Mouse (Mus musculus): ENCODE data around the gene Ifi27l2a.
"Not testable (repeated sequence)": the region's sequence is repeated elsewhere in the genome, so short reads cannot be mapped to it uniquely, and the experiment has no call there.

Ifi27l2a gene

DNA sequence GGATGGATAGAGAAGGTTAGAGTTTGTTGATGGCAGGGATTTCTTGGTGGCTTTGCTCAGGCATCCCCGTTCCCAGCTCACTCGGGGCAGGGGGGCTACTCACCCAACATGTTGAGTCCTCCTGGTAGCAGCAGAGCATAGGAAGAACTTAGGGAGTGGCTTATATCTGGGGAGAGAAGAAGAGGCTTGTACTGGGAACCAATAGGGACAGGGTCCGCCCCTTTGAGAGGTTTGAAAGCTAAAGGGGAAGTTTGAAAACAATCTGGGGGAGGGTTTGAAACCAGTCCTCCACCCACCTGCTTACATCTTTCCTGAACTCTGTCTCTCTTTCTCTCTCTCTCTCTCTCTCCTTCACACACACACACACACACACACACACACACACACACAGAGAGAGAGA, at the start of gene Ifi27l2a:
TSS of gene Ifi27l2a (minus strand) at position 157 of the 400 bp plus-strand sequence.
- DNase-seq (ENCODE audit: low read depth, low spot score) = peak; percentile 85

DNA sequence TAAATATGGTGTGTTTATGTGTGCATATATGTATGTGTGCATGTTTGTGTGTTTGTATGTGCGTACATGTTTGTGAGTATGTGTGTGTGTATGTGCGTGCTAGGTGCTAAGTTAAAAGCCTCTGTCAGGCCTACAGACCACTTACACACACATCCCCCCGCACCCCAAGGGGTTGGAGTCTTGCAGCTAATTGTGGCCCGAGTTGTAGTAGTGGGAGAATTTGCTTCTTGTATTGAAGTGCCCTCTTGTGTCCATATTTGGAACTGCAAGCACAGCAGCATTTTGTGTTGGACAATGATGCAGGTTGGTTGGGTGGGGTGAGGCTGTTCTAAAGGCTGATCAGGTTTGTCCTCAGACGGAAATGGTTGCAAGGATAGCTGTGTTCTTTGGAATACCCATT, 49.3 kb upstream of the Ifi27l2a start:
- DNase-seq (ENCODE audit: low read depth, low spot score) = peak; percentile 92

DNA sequence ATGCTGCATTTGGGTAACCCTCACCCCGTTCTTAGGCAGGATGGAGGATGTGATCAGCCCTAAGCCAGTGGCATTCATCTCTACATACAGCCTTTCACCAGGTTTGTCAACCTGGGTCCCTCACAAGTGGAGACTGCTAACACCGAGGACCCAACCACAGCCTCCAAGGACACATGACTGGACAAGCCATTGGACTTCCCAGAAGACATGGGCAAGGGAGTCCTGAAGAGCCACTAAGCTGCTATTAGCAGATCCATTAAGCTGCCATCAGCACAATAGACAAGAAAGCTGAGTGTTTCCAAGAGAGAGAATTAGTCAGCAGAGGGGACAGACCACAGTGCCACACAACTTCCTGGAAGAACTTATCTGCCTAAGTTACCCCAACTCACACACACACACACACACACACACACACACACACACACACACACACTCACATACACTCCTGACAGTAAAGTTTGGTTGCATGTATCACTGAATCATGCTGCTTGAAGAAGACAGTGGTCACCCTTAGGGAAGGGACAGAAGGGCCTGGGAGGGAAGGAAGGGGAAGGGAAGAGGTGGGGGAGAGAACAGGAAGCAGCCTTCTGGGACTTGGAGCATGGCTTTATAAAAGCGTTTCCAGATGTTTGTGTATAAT, 47.7 kb upstream of the Ifi27l2a start:
- peak; percentile 15 for DNase-seq (ENCODE audit: low read depth, low spot score)

GRCm38 (mm10) chr12:103487750-103488149, 44.3 kb upstream of the Ifi27l2a start:
- DNase-seq (ENCODE audit: low read depth, low spot score) = no peak

- DNase-seq (ENCODE audit: low read depth, low spot score) = no peak
Measured at GRCm38 (mm10) chr12:103487276-103487675, 43.8 kb upstream of the Ifi27l2a start.

DNA sequence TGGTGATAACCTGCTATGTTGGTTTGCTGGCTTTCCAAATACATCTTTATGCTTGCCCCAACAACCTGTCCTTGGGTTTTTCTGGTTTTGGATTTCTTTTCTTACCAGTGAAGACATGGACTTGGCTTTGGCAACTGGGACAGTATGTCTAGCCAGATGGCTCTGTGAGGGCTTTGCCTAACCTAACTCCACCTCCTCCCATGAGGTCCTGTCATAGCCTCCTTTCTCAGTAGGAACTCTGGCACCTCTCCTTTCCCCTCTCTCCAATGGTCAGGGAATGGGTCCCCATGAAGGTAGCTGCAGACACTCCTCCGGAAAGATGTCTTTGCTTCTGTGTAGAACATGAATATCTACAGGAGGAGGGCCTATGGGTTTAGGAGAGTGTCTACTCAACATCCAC, 43.2 kb upstream of the Ifi27l2a start:
- DNase-seq (ENCODE audit: low read depth, low spot score) = no peak

DNA sequence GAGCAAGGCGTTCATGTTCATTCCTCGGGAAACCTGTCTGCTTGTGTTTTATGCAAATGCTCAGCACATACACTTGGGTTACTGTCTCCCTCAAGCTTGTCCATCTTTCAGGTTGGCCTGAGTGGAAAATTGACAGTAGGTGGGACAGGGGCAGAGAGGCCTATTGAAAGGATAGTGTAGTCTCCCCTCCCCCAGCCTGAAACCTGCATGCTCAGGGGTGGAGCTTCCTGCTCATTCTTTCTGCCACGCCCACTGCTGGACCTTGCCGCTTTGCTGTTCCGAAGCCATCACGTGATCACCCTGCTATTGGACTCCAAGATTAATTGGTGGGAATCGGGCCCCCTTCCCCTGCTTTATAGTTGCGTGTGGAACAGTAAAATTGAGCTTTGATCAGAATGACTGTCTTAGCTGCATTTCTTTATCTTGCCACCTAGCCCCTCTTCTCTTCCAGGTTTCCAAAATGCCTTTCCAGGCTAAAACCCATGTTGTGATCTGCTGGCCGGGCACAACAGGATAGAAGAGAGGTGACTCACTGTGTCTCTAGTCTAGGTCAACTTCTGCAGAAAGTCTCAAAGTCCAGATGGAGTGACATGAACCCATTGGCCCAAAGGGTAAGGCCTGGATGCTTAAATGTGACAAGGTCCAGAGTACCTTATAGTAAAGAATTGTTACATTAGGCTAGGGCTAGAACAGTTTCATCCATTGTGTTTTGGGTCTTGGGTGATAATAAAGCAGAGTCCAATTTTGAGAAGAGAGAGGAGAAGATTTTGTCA, 40.9 kb upstream of the Ifi27l2a start:
- DNase-seq (ENCODE audit: low read depth, low spot score) = not testable (repeated sequence)

- DNase-seq (ENCODE audit: low read depth, low spot score) = no peak
Measured at GRCm38 (mm10) chr12:103482781-103483180, 39.3 kb upstream of the Ifi27l2a start.

GRCm38 (mm10) chr12:103481671-103482070, 38.2 kb upstream of the Ifi27l2a start:
- DNase-seq (ENCODE audit: low read depth, low spot score) = no peak

- DNase-seq (ENCODE audit: low read depth, low spot score) = no peak
Measured at GRCm38 (mm10) chr12:103477461-103478015, 34.1 kb upstream of the Ifi27l2a start.

DNA sequence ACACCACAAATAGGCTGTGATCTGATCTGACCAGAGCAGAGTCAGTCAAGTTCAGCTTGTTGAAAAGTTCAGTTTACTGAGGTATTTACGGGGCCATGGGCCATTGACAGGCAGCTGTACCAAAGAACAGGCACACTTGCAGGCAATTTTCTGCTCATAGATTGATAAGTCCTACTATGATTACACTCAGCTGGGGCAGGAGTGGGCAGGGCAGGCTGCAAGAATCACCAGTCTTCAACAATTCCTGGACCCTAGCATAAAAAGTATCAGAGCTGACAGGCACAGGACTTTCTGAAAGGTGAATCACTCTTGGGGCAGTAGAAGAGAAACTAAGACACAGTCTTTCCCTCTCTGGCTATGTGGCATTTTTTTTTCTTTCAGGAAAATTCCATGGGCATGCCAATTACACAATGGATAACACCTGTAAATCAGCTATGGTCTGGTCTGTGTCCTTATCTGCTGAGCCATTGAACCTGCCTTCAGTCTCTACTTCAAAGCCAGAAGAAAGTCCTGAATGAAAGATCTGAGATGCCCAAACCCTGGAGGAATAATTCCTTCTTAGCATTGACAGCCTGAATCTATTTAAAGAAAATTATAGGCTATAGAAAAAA, 33.4 kb upstream of the Ifi27l2a start:
- DNase-seq (ENCODE audit: low read depth, low spot score) = no peak

- DNase-seq (ENCODE audit: low read depth, low spot score) = no peak
Measured at GRCm38 (mm10) chr12:103474481-103474880, 31.0 kb upstream of the Ifi27l2a start.

DNA sequence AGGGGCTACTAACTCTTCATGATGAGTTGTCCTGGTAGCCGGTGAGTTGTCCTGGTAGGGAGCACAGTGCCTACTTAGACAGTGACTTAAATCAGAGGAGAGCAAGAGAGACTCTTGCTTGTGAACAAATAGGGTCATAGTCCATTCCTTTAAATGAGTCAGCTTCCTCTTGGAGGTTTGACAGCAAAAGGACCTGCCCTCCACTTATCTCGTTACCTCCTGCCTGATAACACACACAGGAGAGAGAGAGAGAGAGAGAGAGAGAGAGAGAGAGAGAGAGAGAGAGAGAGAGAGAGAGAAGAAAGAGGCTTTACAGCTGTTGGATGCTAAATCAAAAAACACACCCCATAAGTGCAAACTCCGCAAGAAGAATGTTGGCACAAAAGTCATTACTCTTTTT, 13.7 kb upstream of the Ifi27l2a start, which contains the start of gene Ifi27l2b:
TSS of gene Ifi27l2b (minus strand) at position 84 of the 400 bp plus-strand sequence.
- DNase-seq (ENCODE audit: low read depth, low spot score) = no peak

DNA sequence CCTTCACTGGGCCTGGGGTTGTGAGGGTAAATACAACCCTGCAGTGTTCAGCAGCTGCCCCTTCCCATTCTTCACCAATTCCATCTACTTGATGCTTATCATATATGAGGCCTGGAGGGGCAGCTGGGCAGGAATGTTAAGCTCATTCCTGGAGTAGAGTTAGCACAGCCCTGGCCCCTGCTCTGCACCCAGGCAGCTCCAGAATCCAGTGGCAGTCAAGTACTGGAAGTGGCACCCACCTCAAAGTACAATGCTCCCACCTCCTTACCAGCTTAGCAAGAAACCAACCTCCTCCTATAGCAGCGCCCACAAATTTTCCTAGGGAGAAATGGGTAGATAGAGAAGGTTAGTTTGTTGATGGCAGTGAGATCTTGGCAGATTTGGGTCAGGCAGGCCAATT, 13.2 kb upstream of the Ifi27l2a start:
- not testable (repeated sequence) for DNase-seq (ENCODE audit: low read depth, low spot score)

GRCm38 (mm10) chr12:103453361-103453760, 9.9 kb upstream of the Ifi27l2a start:
- DNase-seq (ENCODE audit: low read depth, low spot score) = no peak

DNA sequence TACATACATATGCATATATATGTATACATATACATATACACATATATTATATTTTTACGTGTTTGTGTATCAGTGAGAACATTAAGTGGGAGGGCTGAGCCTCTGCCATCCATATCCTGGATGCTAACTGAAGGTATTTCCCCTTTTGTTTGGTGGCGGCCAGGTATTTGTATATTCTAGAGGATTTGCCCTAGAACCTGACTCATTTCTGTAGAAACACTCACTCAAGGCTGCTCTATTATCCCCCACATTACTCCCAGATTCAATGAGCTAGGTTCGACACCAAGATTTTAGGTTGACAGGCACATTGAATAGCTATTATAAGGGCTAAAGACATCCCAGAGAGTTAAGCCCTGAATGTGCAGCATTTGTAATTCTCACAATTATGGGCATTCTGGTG, 1.6 kb upstream of the Ifi27l2a start:
- no peak for DNase-seq (ENCODE audit: low read depth, low spot score)

- DNase-seq (ENCODE audit: low read depth, low spot score) = not testable (repeated sequence)
Measured at GRCm38 (mm10) chr12:103444261-103444660, 781 bp upstream of the Ifi27l2a start.

DNA sequence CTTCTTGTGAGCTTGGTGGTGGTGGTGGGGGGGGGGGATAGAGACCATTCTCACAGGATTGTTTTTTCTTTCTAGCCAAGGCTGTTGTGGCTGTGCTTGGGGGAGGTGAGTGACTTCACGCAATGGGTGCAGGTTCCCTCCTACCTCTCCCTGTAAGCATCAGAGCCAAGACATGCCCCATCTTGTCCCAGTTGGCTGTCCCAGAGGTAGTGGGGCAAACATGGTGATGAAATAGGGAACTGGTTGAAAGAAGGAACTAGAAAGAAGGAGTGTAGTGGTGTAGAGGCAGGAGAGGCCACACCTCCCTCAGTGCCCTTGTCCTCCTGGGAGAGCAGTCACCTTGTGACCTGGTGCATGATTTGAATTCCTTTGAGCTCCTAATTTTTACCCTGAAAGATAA, 5.9 kb downstream of the Ifi27l2a start:
- no peak for DNase-seq (ENCODE audit: low read depth, low spot score)

- DNase-seq (ENCODE audit: low read depth, low spot score) = no peak
Measured at GRCm38 (mm10) chr12:103434861-103435260, 8.6 kb downstream of the Ifi27l2a start.

GRCm38 (mm10) chr12:103433986-103434731, 9.3 kb downstream of the Ifi27l2a start, which contains the start of gene Ifi27:
Gene Ifi27, plus strand, starts transcription at chr12:103434211.
- DNase-seq (ENCODE audit: low read depth, low spot score) = peak; percentile 91

DNA sequence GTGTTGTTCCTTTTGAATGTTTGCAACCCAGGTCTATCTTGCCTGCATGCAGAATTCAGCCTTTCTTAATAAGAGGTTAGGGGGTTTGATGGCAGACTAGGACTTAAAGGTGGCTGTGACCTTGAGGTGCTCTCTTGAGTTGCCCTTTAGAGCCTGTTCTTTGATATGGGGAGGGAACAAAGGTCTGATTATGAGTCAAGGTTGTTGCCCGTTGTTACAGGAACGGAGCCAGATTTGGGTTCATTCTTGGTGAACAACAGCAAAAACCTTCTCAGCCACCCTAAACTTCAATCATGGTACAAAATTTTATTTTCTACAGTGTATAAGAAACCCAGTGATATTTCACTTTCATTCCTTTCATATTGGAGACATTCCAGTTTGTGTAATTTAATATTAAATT, 10.1 kb downstream of the Ifi27l2a start:
- peak; percentile 30 for DNase-seq (ENCODE audit: low read depth, low spot score)
